Mouse (Mus musculus) lung, adult 2 months (tissue): ENCODE results near the gene Elf4. TPM values are rescaled to one million over a fixed set of nuclear protein-coding genes. Genes with fewer than 3 reads are reported as not detected.

ENCODE experiments used
- DNase-seq: peaks from one replicate; pipeline ENCODE4 v3.0.0; 2022
- H3K4me1 ChIP-seq: fragments of 200-500 bp; 2 replicates; pipeline ENCODE4 v1.6.1; 2011; ENCODE audit warnings: low read length; ENCODE audit not compliant: control insufficient read depth, insufficient read depth
- H3K4me3 ChIP-seq: fragments of 200-500 bp; replicated peaks from 2 replicates; pipeline ENCODE3; 2011; ENCODE audit warnings: low read depth, mild to moderate bottlenecking, control low read depth, low read length; ENCODE audit errors: extremely low read depth
- CTCF ChIP-seq: fragments of 200-500 bp; IDR thresholded peaks from 2 replicates; pipeline ENCODE4 v1.5.1; 2011; ENCODE audit warnings: mild to moderate bottlenecking, low read length, control low read depth; ENCODE audit not compliant: insufficient read depth
- POLR2A ChIP-seq: fragments of 200-500 bp; IDR thresholded peaks from 2 replicates; pipeline ENCODE4 v1.6.1; 2011; ENCODE audit warnings: low read depth, mild to moderate bottlenecking, control low read depth, low read length, borderline replicate concordance; ENCODE audit errors: extremely low read depth
- WGBS: fragments of 180-500 bp; shearing (Covaris S2); methylation state at CpG from one replicate; pipeline ENCODE4 v1.1.7; 2018; 5-methylcytosine and 5-hydroxymethylcytosine counted together
- polyA plus RNA-seq: library from polyadenylated mRNA; depleted of rRNA; stranded (reverse); fragments of >200 nt; gene quantifications from 2 replicates; pipeline ENCODE4 v1.2.3, GENCODE M21; 2012; rRNA removed

Gene Elf4
- 15.9 and 16.8 TPM in 2 replicates for polyA plus RNA-seq

- DNase-seq, result peak; percentile 61
- TF ChIP-seq CTCF (peak; percentile 68), POLR2A (no peak)
- peak within 1 kb of the TSS; percentile 41 for H3K4me3 ChIP-seq
These were observed at the start of gene Elf4 for GRCm38 (mm10) chrX:48462754-48463507. Gene Elf4 (minus strand): TSS chrX:48463132.

GRCm38 (mm10) chrX:48493763-48494162 is 30.8 kb upstream of the Elf4 start:
- Histone ChIP-seq H3K4me1 (no peaks in the 10 kb centered on the region), H3K4me3 (no peak overlapping the region)
- DNase-seq, result no peak
- TF ChIP-seq CTCF (no peak), POLR2A (no peak)
- 91% methylated on average over 8 of the region's 8 CpGs for WGBS

More at GRCm38 (mm10) chrX:48462754-48463507, at the start of gene Elf4:
- H3K4me1 ChIP-seq, result peaks cover 2% of the 10 kb centered on the region; the same call in 1 of the 2 replicates
- 30% methylated on average over 38 of the region's 38 CpGs for WGBS

- Histone ChIP-seq H3K4me3 (no peak overlapping the region), H3K4me1 (peaks cover 2% of the 10 kb centered on the region)
- TF ChIP-seq CTCF (no peak), POLR2A (no peak)
- DNase-seq, result no peak
- WGBS, result 75% methylated on average over 7 of the region's 7 CpGs
These were observed 18.8 kb upstream of the Elf4 start for GRCm38 (mm10) chrX:48481687-48482086.

GRCm38 (mm10) chrX:48481095-48481494 is 18.2 kb upstream of the Elf4 start:
- TF ChIP-seq CTCF (no peak), POLR2A (no peak)
- Histone ChIP-seq H3K4me1 (peaks cover 2% of the 10 kb centered on the region), H3K4me3 (no peak overlapping the region)
- WGBS, result 64% methylated on average over 4 of the region's 4 CpGs
- no peak for DNase-seq

- TF ChIP-seq POLR2A, result no peak
- TF ChIP-seq CTCF, result no peak
- Histone ChIP-seq H3K4me1 (peaks cover 2% of the 10 kb centered on the region; the same call in 1 of the 2 replicates), H3K4me3 (no peak overlapping the region)
- DNase-seq, result peak; percentile 10
- 68% methylated on average over 3 of the region's 3 CpGs for WGBS
These were observed 4.5 kb upstream of the Elf4 start for GRCm38 (mm10) chrX:48467355-48467946.

GRCm38 (mm10) chrX:48466174-48466573 is 3.2 kb upstream of the Elf4 start:
- TF ChIP-seq CTCF (no peak), POLR2A (no peak)
- no peak for DNase-seq
- 81% methylated on average over 2 of the region's 2 CpGs for WGBS
- Histone ChIP-seq H3K4me3 (no peak overlapping the region), H3K4me1 (peaks cover 2% of the 10 kb centered on the region; the same call in 1 of the 2 replicates)

- DNase-seq, result no peak
- no peak for TF ChIP-seq CTCF
- TF ChIP-seq POLR2A, result no peak
- WGBS, result 83% methylated on average over 6 of the region's 6 CpGs
- H3K4me1 ChIP-seq, result peaks cover 2% of the 10 kb centered on the region; the same call in 1 of the 2 replicates
- H3K4me3 ChIP-seq, result no peak overlapping the region
These were observed 1.5 kb upstream of the Elf4 start for GRCm38 (mm10) chrX:48464436-48464835.

- peaks cover 2% of the 10 kb centered on the region; the same call in 1 of the 2 replicates for H3K4me1 ChIP-seq
- TF ChIP-seq CTCF (no peak), POLR2A (no peak)
- H3K4me3 ChIP-seq, result no peak overlapping the region
- WGBS, result 88% methylated on average over 4 of the region's 4 CpGs
- no peak for DNase-seq
These were observed 704 bp upstream of the Elf4 start for GRCm38 (mm10) chrX:48463636-48464035.

GRCm38 (mm10) chrX:48462297-48462696 is 635 bp downstream of the Elf4 start:
- H3K4me1 ChIP-seq, result peaks cover 2% of the 10 kb centered on the region; the same call in 1 of the 2 replicates
- WGBS, result 53% methylated on average over 4 of the region's 4 CpGs
- no peak for DNase-seq
- peak overlapping the region; percentile 41 for H3K4me3 ChIP-seq
- TF ChIP-seq POLR2A (no peak), CTCF (no peak)
